Mouse (Mus musculus): ENCODE results near the gene Cdk16. TPM values are rescaled to one million over a fixed set of nuclear protein-coding genes. Genes with fewer than 3 reads are reported as not detected.
A peak's percentile ranks its signal among the peaks of the same experiment; 100 is the strongest.

Cdk16 gene
- 113 TPM for polyA plus RNA-seq (2012; fragmentation: generic; extraction: Trizol)

GRCm38 (mm10) chrX:20687519-20688067, at the start of gene Cdk16:
Cdk16 (plus strand) TSS chrX:20687954.
- peak within 1 kb of the TSS; percentile 42 for H3K4me3 ChIP-seq
- peak within 1 kb of the TSS; percentile 98 for H3K4me2 ChIP-seq (ENCODE audit: low read depth)
- H3K36me3 ChIP-seq (ENCODE audit: control insufficient read depth, insufficient read depth): peaks cover 4% of the 10 kb centered on the region
- peak; percentile 43 for TF ChIP-seq E2F4 (IDR thresholded peaks at IDR 0.05; ENCODE audit: insufficient read depth)
- no peak for TF ChIP-seq REST (IDR thresholded peaks at IDR 0.05; ENCODE audit: insufficient read depth, insufficient read length)
- H3K79me2 ChIP-seq (ENCODE audit: control insufficient read depth, insufficient read depth): peaks cover 40% of the 10 kb centered on the region
- peak within 1 kb of the TSS; percentile 90 for H3ac ChIP-seq (ENCODE audit: control insufficient read depth, insufficient read length)
- no peaks in the 10 kb centered on the region for H3K27me3 ChIP-seq (ENCODE audit: control insufficient read depth, insufficient read depth, insufficient read length)

GRCm38 (mm10) chrX:20638141-20638540, 49.6 kb upstream of the Cdk16 start:
- H3K4me3 ChIP-seq: no peak overlapping the region
- TF ChIP-seq POLR2A (IDR thresholded peaks at IDR 0.05; ENCODE audit: insufficient read length, low read depth) (no peak), TCF3 (IDR thresholded peaks at IDR 0.05; ENCODE audit: insufficient read length, low read depth) (no peak), USF1 (IDR thresholded peaks at IDR 0.05; ENCODE audit: low read depth) (no peak), MYOD1 (IDR thresholded peaks at IDR 0.05; ENCODE audit: control insufficient read depth in 1 of 3, insufficient read length in 2 of 3, low read depth in 2 of 3) (no peak), TCF12 (IDR thresholded peaks at IDR 0.05; ENCODE audit: insufficient read depth, poor library complexity, severe bottlenecking) (no peak), MAX (IDR thresholded peaks at IDR 0.05; ENCODE audit: low read depth) (no peak), E2F4 (IDR thresholded peaks at IDR 0.05; ENCODE audit: insufficient read depth) (no peak), CEBPB (IDR thresholded peaks at IDR 0.05; ENCODE audit: insufficient read depth, poor library complexity, severe bottlenecking) (no peak), MYOG (IDR thresholded peaks at IDR 0.05; ENCODE audit: control insufficient read depth in 1 of 3, insufficient read depth in 1 of 3, insufficient read length in 2 of 3, low read depth in 2 of 3) (no peak)
- no peak overlapping the region for H3ac ChIP-seq (ENCODE audit: control insufficient read depth, insufficient read length)
- no peaks in the 10 kb centered on the region for H3K27me3 ChIP-seq (ENCODE audit: control insufficient read depth, insufficient read depth, insufficient read length)
- H3K4me2 ChIP-seq (ENCODE audit: low read depth): no peak overlapping the region
- H3K36me3 ChIP-seq (ENCODE audit: control insufficient read depth, insufficient read depth): peaks cover 4% of the 10 kb centered on the region
- H3K79me2 ChIP-seq (ENCODE audit: control insufficient read depth, insufficient read depth): peaks cover 16% of the 10 kb centered on the region

- no peak overlapping the region for H3K4me2 ChIP-seq (ENCODE audit: low read depth)
- no peak overlapping the region for H3ac ChIP-seq (ENCODE audit: control insufficient read depth, insufficient read length)
- TF ChIP-seq CEBPB (IDR thresholded peaks at IDR 0.05; ENCODE audit: insufficient read depth, poor library complexity, severe bottlenecking): no peak
- TF ChIP-seq MYOD1 (IDR thresholded peaks at IDR 0.05; ENCODE audit: control insufficient read depth in 1 of 3, insufficient read length in 2 of 3, low read depth in 2 of 3): no peak
- TF ChIP-seq MYOG (IDR thresholded peaks at IDR 0.05; ENCODE audit: control insufficient read depth in 1 of 3, insufficient read depth in 1 of 3, insufficient read length in 2 of 3, low read depth in 2 of 3): no peak
- no peak for TF ChIP-seq TCF3 (IDR thresholded peaks at IDR 0.05; ENCODE audit: insufficient read length, low read depth)
- no peak for TF ChIP-seq POLR2A (IDR thresholded peaks at IDR 0.05; ENCODE audit: insufficient read length, low read depth)
- no peak for TF ChIP-seq USF1 (IDR thresholded peaks at IDR 0.05; ENCODE audit: low read depth)
- TF ChIP-seq POLR2AphosphoS2 (IDR thresholded peaks at IDR 0.05; ENCODE audit: insufficient read length, low read depth): no peak
- no peak for TF ChIP-seq MAX (IDR thresholded peaks at IDR 0.05; ENCODE audit: low read depth)
- no peak for TF ChIP-seq REST (IDR thresholded peaks at IDR 0.05; ENCODE audit: insufficient read depth, insufficient read length)
- no peak for TF ChIP-seq TCF12 (IDR thresholded peaks at IDR 0.05; ENCODE audit: insufficient read depth, poor library complexity, severe bottlenecking)
- TF ChIP-seq E2F4 (IDR thresholded peaks at IDR 0.05; ENCODE audit: insufficient read depth): no peak
- TF ChIP-seq SRF (IDR thresholded peaks at IDR 0.05; ENCODE audit: control insufficient read depth, insufficient read length, low read depth): no peak
- H3K79me2 ChIP-seq (ENCODE audit: control insufficient read depth, insufficient read depth): no peaks in the 10 kb centered on the region
- H3K4me3 ChIP-seq: no peak overlapping the region
- peaks cover 10% of the 10 kb centered on the region for H3K36me3 ChIP-seq (ENCODE audit: control insufficient read depth, insufficient read depth)
- H3K27me3 ChIP-seq (ENCODE audit: control insufficient read depth, insufficient read depth, insufficient read length): no peaks in the 10 kb centered on the region
These were observed 43.0 kb upstream of the Cdk16 start for GRCm38 (mm10) chrX:20644780-20645179.

GRCm38 (mm10) chrX:20657593-20657992, 30.2 kb upstream of the Cdk16 start:
- Histone ChIP-seq H3K4me3 (peak overlapping the region; percentile 40), H3ac (ENCODE audit: control insufficient read depth, insufficient read length) (no peak overlapping the region), H3K79me2 (ENCODE audit: control insufficient read depth, insufficient read depth) (no peaks in the 10 kb centered on the region), H3K4me2 (ENCODE audit: low read depth) (peak overlapping the region; percentile 54), H3K27me3 (ENCODE audit: control insufficient read depth, insufficient read depth, insufficient read length) (no peaks in the 10 kb centered on the region), H3K36me3 (ENCODE audit: control insufficient read depth, insufficient read depth) (no peaks in the 10 kb centered on the region)
- TF ChIP-seq USF1 (IDR thresholded peaks at IDR 0.05; ENCODE audit: low read depth) (no peak), POLR2AphosphoS2 (IDR thresholded peaks at IDR 0.05; ENCODE audit: insufficient read length, low read depth) (no peak), MYOG (IDR thresholded peaks at IDR 0.05; ENCODE audit: control insufficient read depth in 1 of 3, insufficient read depth in 1 of 3, insufficient read length in 2 of 3, low read depth in 2 of 3) (no peak), E2F4 (IDR thresholded peaks at IDR 0.05; ENCODE audit: insufficient read depth) (no peak), CEBPB (IDR thresholded peaks at IDR 0.05; ENCODE audit: insufficient read depth, poor library complexity, severe bottlenecking) (no peak), TCF12 (IDR thresholded peaks at IDR 0.05; ENCODE audit: insufficient read depth, poor library complexity, severe bottlenecking) (no peak), MYOD1 (IDR thresholded peaks at IDR 0.05; ENCODE audit: control insufficient read depth in 1 of 3, insufficient read length in 2 of 3, low read depth in 2 of 3) (no peak), POLR2A (IDR thresholded peaks at IDR 0.05; ENCODE audit: insufficient read length, low read depth) (no peak), REST (IDR thresholded peaks at IDR 0.05; ENCODE audit: insufficient read depth, insufficient read length) (no peak), MAX (IDR thresholded peaks at IDR 0.05; ENCODE audit: low read depth) (no peak), SRF (IDR thresholded peaks at IDR 0.05; ENCODE audit: control insufficient read depth, insufficient read length, low read depth) (no peak), TCF3 (IDR thresholded peaks at IDR 0.05; ENCODE audit: insufficient read length, low read depth) (no peak)

- Histone ChIP-seq H3K27me3 (ENCODE audit: control insufficient read depth, insufficient read depth, insufficient read length) (no peaks in the 10 kb centered on the region), H3ac (ENCODE audit: control insufficient read depth, insufficient read length) (no peak within 1 kb of the TSS), H3K36me3 (ENCODE audit: control insufficient read depth, insufficient read depth) (no peaks in the 10 kb centered on the region), H3K4me3 (peak within 1 kb of the TSS; percentile 40), H3K4me2 (ENCODE audit: low read depth) (peak within 1 kb of the TSS; percentile 67), H3K79me2 (ENCODE audit: control insufficient read depth, insufficient read depth) (peaks cover 3% of the 10 kb centered on the region)
- no peak for TF ChIP-seq TCF3 (IDR thresholded peaks at IDR 0.05; ENCODE audit: insufficient read length, low read depth)
- no peak for TF ChIP-seq E2F4 (IDR thresholded peaks at IDR 0.05; ENCODE audit: insufficient read depth)
- no peak for TF ChIP-seq MYOD1 (IDR thresholded peaks at IDR 0.05; ENCODE audit: control insufficient read depth in 1 of 3, insufficient read length in 2 of 3, low read depth in 2 of 3)
- no peak for TF ChIP-seq REST (IDR thresholded peaks at IDR 0.05; ENCODE audit: insufficient read depth, insufficient read length)
- TF ChIP-seq POLR2AphosphoS2 (IDR thresholded peaks at IDR 0.05; ENCODE audit: insufficient read length, low read depth): peak; percentile 73
- TF ChIP-seq POLR2A (IDR thresholded peaks at IDR 0.05; ENCODE audit: insufficient read length, low read depth): peak; percentile 66
- no peak for TF ChIP-seq SRF (IDR thresholded peaks at IDR 0.05; ENCODE audit: control insufficient read depth, insufficient read length, low read depth)
- TF ChIP-seq TCF12 (IDR thresholded peaks at IDR 0.05; ENCODE audit: insufficient read depth, poor library complexity, severe bottlenecking): no peak
- TF ChIP-seq MYOG (IDR thresholded peaks at IDR 0.05; ENCODE audit: control insufficient read depth in 1 of 3, insufficient read depth in 1 of 3, insufficient read length in 2 of 3, low read depth in 2 of 3): no peak
- peak; percentile 43 for TF ChIP-seq MAX (IDR thresholded peaks at IDR 0.05; ENCODE audit: low read depth)
- TF ChIP-seq CEBPB (IDR thresholded peaks at IDR 0.05; ENCODE audit: insufficient read depth, poor library complexity, severe bottlenecking): no peak
- peak; percentile 42 for TF ChIP-seq USF1 (IDR thresholded peaks at IDR 0.05; ENCODE audit: low read depth)
These were observed 29.6 kb upstream of the Cdk16 start, which contains the start of gene Uba1 for GRCm38 (mm10) chrX:20658026-20658652. Uba1 (plus strand) TSS chrX:20658326.
